Mouse (Mus musculus): ENCODE measurements at regions not wholly inside any gene's neighbourhood (a gene's known extent, or its start where the extent isn't known, plus 50 kb on each side); places are given as distances from the start of the nearest gene placed in this dataset.
A peak's percentile ranks its signal among the peaks of the same experiment; 100 is the strongest.

DNA sequence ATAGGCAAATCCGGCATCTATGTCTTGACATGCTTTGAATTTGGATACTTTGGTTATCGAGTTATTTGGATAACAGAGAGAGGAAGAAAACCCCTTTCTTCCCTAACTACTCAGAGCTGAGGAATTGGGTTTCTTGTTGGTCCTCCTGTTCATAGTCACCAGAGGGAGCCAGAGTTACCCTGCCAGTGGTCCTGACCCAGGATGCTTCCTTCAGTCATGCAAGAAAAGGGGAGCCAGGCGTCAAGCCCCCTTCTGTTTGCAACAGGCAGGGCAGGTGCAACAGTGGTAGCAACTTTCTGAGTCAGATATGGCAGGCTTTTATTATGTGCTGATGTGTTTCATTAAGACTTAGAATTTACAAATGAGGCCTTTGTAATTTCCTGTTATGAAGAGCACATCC is 101.4 kb upstream of the B430305J03Rik start:
- DNase-seq (ENCODE audit: low read depth, low spot score): peak; percentile 43

DNA sequence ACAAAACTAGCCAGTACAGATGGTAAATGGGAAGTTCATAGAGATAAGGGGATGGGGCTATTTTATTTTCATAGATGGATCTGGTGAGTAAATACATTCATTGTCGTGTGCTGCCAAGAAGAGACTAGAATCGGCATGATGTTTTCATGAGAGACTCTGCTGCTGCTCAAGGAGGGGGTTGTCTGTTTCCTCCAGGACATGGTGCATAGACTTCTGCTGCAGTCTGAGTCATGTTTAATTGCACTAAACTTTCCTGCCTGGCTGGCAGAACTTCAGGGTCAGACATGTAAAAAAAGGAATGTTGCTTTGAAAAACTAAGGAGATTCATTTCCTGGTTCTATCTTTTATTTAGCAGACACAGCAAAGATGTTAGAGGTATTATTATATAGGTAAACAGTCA is 100.9 kb upstream of the B430305J03Rik start:
- no peak for DNase-seq (ENCODE audit: low read depth, low spot score)

DNA sequence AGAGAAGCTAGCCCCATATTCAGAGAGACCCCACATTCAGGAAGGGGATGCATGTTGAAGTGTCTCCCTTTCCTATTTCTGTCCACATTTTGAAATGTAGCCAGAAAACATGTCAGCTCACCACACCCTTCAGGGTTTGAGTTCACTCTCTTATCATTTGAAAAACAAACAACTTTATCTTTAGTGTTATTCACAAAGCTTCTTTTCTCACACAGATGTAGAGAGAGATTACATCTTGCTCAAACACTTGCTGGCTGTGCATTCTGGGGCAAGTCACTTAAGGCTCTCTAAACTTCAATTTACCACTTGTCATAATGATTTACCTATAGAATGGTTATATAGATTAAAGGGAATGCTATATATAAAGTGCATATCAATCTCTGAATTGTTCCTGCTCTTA is 94.3 kb upstream of the B430305J03Rik start:
- DNase-seq (ENCODE audit: low read depth, low spot score): no peak

DNA sequence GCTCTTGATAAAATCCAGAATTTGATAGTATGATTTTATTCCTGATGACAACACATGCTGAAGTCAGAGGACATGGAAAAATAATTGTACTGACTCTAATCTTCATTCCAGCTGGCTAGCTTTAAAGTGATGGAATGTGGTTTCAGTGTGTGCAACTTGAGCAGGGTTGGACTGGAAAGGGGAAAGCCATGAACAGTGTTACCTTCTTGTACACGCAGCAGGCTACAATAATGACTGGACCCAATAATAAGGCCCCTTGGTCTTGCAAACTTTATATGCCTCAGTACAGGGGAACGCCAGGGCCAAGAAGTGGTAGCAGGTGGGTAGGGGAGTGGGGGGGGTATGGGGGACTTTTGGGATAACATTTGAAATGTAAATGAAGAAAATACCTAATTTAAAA is 90.8 kb upstream of the B430305J03Rik start:
- DNase-seq (ENCODE audit: low read depth, low spot score): no peak

- no peak for DNase-seq (ENCODE audit: low read depth, low spot score)
Measured at GRCm38 (mm10) chr3:61442000-61442739, 76.4 kb upstream of the B430305J03Rik start.

DNA sequence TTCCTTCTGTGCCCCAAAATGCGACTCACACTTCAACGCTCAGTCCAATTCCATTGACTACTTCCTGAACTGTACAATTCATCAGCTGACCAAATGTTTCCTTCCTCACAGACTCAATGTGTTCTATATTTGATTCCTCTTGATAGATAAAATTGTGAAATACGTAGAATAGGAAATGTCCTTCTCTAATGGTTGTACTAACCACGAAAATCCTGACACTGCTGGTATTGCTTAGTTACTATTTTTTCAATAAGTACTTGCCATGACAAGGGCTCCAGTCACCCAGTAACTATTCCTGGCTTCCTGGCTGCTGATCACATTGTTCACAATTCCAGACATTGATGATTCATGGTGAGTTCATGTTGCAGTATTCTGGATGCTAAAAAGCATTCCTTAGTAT is 75.7 kb upstream of the B430305J03Rik start:
- no peak for DNase-seq (ENCODE audit: low read depth, low spot score)

GRCm38 (mm10) chr3:61428713-61429112 is 63.0 kb upstream of the B430305J03Rik start:
- no peak for DNase-seq (ENCODE audit: low read depth, low spot score)

- DNase-seq (ENCODE audit: low read depth, low spot score): no peak
Measured at GRCm38 (mm10) chr3:61423945-61424344, 58.2 kb upstream of the B430305J03Rik start.

GRCm38 (mm10) chr3:61419706-61420105 is 54.0 kb upstream of the B430305J03Rik start:
- DNase-seq (ENCODE audit: low read depth, low spot score): no peak

DNA sequence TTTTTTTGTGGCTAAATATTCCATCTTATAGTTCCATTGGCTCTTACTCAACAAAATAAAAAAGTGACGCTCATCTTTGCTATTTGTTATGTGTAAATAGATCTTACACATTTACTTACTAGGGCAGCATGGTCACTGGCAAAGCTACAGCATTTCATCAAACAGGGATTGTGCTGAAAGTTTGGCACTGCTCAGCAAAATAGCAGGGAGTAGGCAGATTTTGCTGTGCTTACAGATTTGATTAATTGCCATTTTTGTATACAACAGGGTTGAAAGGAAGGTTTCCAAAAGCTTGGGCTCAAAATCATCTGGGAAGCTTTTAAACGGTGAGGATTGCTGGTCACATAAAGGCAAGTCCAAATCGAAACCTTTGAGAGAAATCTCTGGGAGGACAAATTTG is 52.3 kb upstream of the B430305J03Rik start:
- DNase-seq (ENCODE audit: low read depth, low spot score): no peak
